Mouse (Mus musculus) T-helper 2 cell (primary cell): Measurements from ENCODE around the gene Gucd1.
"Not testable (repeated sequence)": the region's sequence is repeated elsewhere in the genome, so short reads cannot be mapped to it uniquely, and the experiment has no call there.

Experiments used
- in situ Hi-C: fragments of 300-600 bp; cut with MboI, MseI; formaldehyde crosslinking; loops from one replicate; pipeline ENCODE4 v1.15.1; 2025; ENCODE audit warnings: high pct_unique_total_duplicates

The Gucd1 gene

GRCm38 (mm10) chr10:75394796-75395195 is 123.0 kb downstream of the Gucd1 start:
- in situ Hi-C loops = no loop called here

- in situ Hi-C loops = no loop called here
Observed at GRCm38 (mm10) chr10:75390832-75391231, 126.9 kb downstream of the Gucd1 start.

GRCm38 (mm10) chr10:75390156-75390555 is 127.6 kb downstream of the Gucd1 start:
- in situ Hi-C loops = no loop called here

GRCm38 (mm10) chr10:75378688-75379087 is 139.1 kb downstream of the Gucd1 start:
- in situ Hi-C loops = no loop called here

GRCm38 (mm10) chr10:75373655-75374351 is 144.0 kb downstream of the Gucd1 start:
- in situ Hi-C loops = loop anchor here (5.0 kb wide), 1 partner anchor 83 kb away; no protein-coding TSS in a partner anchor

- in situ Hi-C loops = no loop called here
Observed at GRCm38 (mm10) chr10:75365231-75365633, 152.5 kb downstream of the Gucd1 start.

GRCm38 (mm10) chr10:75364796-75365195 is 153.0 kb downstream of the Gucd1 start:
- in situ Hi-C loops = no loop called here

GRCm38 (mm10) chr10:75364214-75364690 is 153.5 kb downstream of the Gucd1 start:
- in situ Hi-C loops = not testable (repeated sequence)

- in situ Hi-C loops = no loop called here
Observed at GRCm38 (mm10) chr10:75355341-75355740, 162.4 kb downstream of the Gucd1 start.

- in situ Hi-C loops = not testable (repeated sequence)
Observed at GRCm38 (mm10) chr10:75353838-75354241, 163.9 kb downstream of the Gucd1 start.

- in situ Hi-C loops = no loop called here
Observed at GRCm38 (mm10) chr10:75352541-75352940, 165.2 kb downstream of the Gucd1 start.

GRCm38 (mm10) chr10:75350564-75350963 is 167.2 kb downstream of the Gucd1 start:
- in situ Hi-C loops = no loop called here

- in situ Hi-C loops = no loop called here
Observed at GRCm38 (mm10) chr10:75345265-75345664, 172.5 kb downstream of the Gucd1 start.

- in situ Hi-C loops = not testable (repeated sequence)
Observed at GRCm38 (mm10) chr10:75344563-75344962, 173.2 kb downstream of the Gucd1 start.

GRCm38 (mm10) chr10:75341936-75342335 is 175.8 kb downstream of the Gucd1 start:
- in situ Hi-C loops = no loop called here

- in situ Hi-C loops = no loop called here
Observed at GRCm38 (mm10) chr10:75339377-75339776, 178.4 kb downstream of the Gucd1 start.

- in situ Hi-C loops = no loop called here
Observed at GRCm38 (mm10) chr10:75338852-75339251, 178.9 kb downstream of the Gucd1 start.

- in situ Hi-C loops = no loop called here
Observed at GRCm38 (mm10) chr10:75337231-75337630, 180.5 kb downstream of the Gucd1 start.

- in situ Hi-C loops = no loop called here
Observed at GRCm38 (mm10) chr10:75335075-75335474, 182.7 kb downstream of the Gucd1 start.

- in situ Hi-C loops = no loop called here
Observed at GRCm38 (mm10) chr10:75334175-75334574, 183.6 kb downstream of the Gucd1 start.

- in situ Hi-C loops = no loop called here
Observed at GRCm38 (mm10) chr10:75333176-75333776, 184.5 kb downstream of the Gucd1 start.

- in situ Hi-C loops = no loop called here
Observed at GRCm38 (mm10) chr10:75332268-75332667, 185.5 kb downstream of the Gucd1 start.

- in situ Hi-C loops = loop anchor here (5.0 kb wide), 1 partner anchor 109 kb away; no protein-coding TSS in a partner anchor
Observed at GRCm38 (mm10) chr10:75328201-75328704, 189.5 kb downstream of the Gucd1 start.
